Mouse (Mus musculus): Measurements from ENCODE around the gene Lipe.

DNA sequence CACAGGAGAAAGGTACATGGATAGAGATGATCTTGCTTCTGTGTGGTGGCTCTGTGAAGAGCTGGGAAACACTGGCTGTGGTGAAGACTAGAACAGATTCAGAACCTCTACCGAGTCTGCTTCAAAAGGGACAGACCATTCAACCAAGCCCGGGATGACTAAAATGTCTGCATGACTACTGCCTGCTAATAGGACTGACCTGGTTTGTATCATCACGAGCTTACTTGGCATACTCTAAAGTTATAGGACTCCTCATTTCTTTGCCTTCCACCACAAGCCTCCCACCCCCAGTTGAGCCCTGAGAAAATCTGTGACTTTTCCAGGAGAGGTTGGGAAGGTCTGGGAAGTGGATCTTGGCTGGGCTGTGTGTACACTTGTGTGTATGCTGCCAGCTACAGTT is 13.4 kb upstream of the Lipe start:
- TF ChIP-seq EP300 (IDR thresholded peaks at IDR 0.05; ENCODE audit: low read depth) (no peak), CTCF (IDR thresholded peaks at IDR 0.05; ENCODE audit: low read depth) (no peak)
